Mouse (Mus musculus) hindbrain, embryonic 11.5 days (tissue): ENCODE measurements at regions not wholly inside any gene's neighbourhood (a gene's known extent, or its start where the extent isn't known, plus 50 kb on each side); places are given as distances from the start of the nearest gene placed in this dataset.

ENCODE experiments used
- ATAC-seq: fragments of 200-750 bp; cut with Nextera tagmentation; 2 replicates; pipeline ENCODE4 v1.8.0; 2017; ENCODE audit warnings: mild to moderate bottlenecking, moderate TSS enrichment, moderate library complexity; ENCODE audit not compliant: low FRiP score
- DNase-seq: peaks from one replicate; pipeline ENCODE4 v3.0.0-alpha.2; 2015; ENCODE audit warnings: low spot score
- H3K27ac ChIP-seq: fragments of 300-500 bp; sonication (generic); 2 replicates; pipeline ENCODE4 v1.5.1; 2014; ENCODE audit warnings: mild to moderate bottlenecking, low read depth, low read length
- H3K27me3 ChIP-seq: fragments of 300-500 bp; sonication (generic); 2 replicates; pipeline ENCODE4 v1.6.1; 2014; ENCODE audit warnings: mild to moderate bottlenecking, low read length, moderate library complexity, mixed read lengths; ENCODE audit not compliant: control insufficient read depth, insufficient read depth
- H3K36me3 ChIP-seq: fragments of 300-500 bp; sonication (generic); 2 replicates; pipeline ENCODE4 v1.6.1; 2014; ENCODE audit warnings: mild to moderate bottlenecking, low read length, moderate library complexity, mixed read lengths; ENCODE audit not compliant: control insufficient read depth, insufficient read depth
- H3K4me1 ChIP-seq: fragments of 300-500 bp; sonication (generic); replicated peaks from 2 replicates; pipeline ENCODE4 v1.6.1; 2014; ENCODE audit warnings: low read length, mixed read lengths; ENCODE audit not compliant: control insufficient read depth, insufficient read depth
- H3K4me2 ChIP-seq: fragments of 300-500 bp; sonication (generic); replicated peaks from 2 replicates; pipeline ENCODE4 v1.6.1; 2014; ENCODE audit warnings: mild to moderate bottlenecking, low read depth, low read length
- H3K4me3 ChIP-seq: fragments of 300-500 bp; sonication (generic); 2 replicates; pipeline ENCODE4 v1.5.1; 2014; ENCODE audit warnings: low read depth, low read length
- H3K9ac ChIP-seq: fragments of 300-500 bp; sonication (generic); 2 replicates; pipeline ENCODE4 v1.6.1; 2014; ENCODE audit warnings: low read depth, low read length
- H3K9me3 ChIP-seq: fragments of 300-500 bp; sonication (generic); 2 replicates; pipeline ENCODE4 v1.6.1; 2016; ENCODE audit warnings: low read length; ENCODE audit not compliant: control insufficient read depth
- WGBS: fragments of 180-500 bp; shearing (Covaris S2); extraction: QIAGEN DNeasy Blood & Tissue Kit; methylation state at CpG from one replicate; pipeline ENCODE4 v1.1.7; 2014; 5-methylcytosine and 5-hydroxymethylcytosine counted together

DNA sequence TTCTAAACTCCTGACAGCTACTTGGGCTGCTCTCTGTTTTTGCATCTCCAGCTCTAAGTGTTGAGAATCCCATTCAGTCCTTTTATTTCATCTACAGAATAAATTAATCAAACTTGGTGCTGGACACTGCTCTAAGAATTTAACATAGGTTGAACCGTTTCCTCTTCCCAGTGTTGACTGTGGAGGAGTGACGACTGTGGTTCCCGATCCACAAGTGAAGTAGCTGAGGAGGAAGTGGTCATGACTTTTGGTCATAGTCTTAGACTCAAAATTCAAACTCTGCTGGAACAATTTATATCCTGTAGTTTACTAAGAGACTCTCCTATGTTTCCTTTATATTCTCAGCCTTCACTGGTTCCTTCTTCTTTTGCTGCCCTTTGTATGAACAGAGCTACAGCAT is 432.6 kb upstream of the Id2 start:
- Histone ChIP-seq H3K36me3 (no peaks in the 10 kb centered on the region), H3K4me3 (no peak overlapping the region), H3K9ac (no peak overlapping the region), H3K4me2 (no peak overlapping the region), H3K27me3 (no peaks in the 10 kb centered on the region), H3K4me1 (no peaks in the 10 kb centered on the region), H3K9me3 (no peaks in the 10 kb centered on the region), H3K27ac (no peak overlapping the region)
- whole genome bisulfite sequencing, result 98% methylated on average over 3 of the region's 3 CpGs
- ATAC-seq (no peak), DNase-seq (no peak)

DNA sequence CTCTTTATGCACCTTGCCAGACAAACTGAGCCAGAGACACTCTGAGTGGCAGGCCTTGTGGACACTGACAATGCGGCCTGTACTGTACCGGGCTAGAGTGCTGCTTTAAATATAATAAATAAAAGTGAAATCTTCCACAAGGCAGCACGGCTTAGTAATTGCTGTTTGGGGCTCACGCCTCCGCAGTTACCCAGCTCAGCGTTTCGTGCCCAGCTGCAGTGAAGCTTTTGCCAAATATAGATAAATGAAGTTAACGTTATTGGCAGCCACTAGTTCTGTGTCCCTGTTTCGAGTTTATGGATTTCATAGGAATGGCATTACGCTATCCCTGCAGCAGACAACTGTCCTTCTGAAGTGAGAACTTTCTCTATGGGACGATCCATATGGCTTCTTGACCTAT is 429.7 kb upstream of the Id2 start:
- no peak overlapping the region for H3K27ac ChIP-seq
- 92% methylated on average over 11 of the region's 11 CpGs for WGBS
- no peaks in the 10 kb centered on the region for H3K4me1 ChIP-seq
- no peaks in the 10 kb centered on the region for H3K27me3 ChIP-seq
- no peak for DNase-seq
- H3K9me3 ChIP-seq, result no peaks in the 10 kb centered on the region
- no peak overlapping the region for H3K9ac ChIP-seq
- H3K4me3 ChIP-seq, result no peak overlapping the region
- ATAC-seq, result no peak
- H3K4me2 ChIP-seq, result no peak overlapping the region
- H3K36me3 ChIP-seq, result no peaks in the 10 kb centered on the region

DNA sequence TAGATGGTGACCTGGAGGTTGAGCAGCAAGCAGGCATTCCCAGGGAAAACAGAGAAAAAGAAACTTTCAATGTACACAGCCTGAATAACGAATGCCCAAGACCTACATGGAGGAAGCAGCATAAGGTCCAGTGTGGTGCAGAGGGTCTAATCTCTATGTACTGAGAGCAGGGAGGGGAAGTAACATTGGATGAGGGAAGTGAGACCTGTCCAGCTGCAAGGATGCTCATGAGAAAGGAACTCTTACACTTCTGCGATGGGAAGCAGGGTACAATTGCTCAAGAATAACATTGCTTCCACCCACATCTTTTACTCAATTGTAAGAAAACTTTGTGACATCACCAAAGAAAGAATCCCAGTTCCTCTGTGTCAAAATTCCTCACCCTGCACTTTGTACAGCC is 419.8 kb upstream of the Id2 start:
- H3K4me2 ChIP-seq, result no peak overlapping the region
- no peaks in the 10 kb centered on the region for H3K9me3 ChIP-seq
- H3K36me3 ChIP-seq, result no peaks in the 10 kb centered on the region
- no peaks in the 10 kb centered on the region for H3K4me1 ChIP-seq
- DNase-seq (no peak), ATAC-seq (no peak)
- no peak overlapping the region for H3K27ac ChIP-seq
- H3K27me3 ChIP-seq, result no peaks in the 10 kb centered on the region
- no peak overlapping the region for H3K4me3 ChIP-seq
- H3K9ac ChIP-seq, result no peak overlapping the region
- WGBS, result 81% methylated on average over 2 of the region's 2 CpGs

DNA sequence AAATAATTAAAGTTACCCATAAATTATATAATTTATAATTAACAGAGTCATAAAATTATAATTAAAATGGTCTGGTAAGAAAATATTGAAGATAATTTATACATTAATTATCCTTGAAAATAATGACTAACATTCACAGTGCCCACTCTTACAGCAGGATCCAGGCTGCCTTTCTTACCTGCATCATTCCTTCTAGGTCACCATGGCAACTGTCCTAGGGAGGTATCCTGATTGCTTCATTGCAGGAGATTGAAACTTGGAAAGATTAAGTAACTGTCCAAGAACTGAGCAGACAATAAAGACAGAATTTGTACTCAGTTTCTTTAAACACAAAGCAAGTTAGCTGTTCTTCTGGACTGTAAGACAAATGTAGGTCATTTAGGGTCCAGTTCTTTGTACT is 416.7 kb upstream of the Id2 start:
- ATAC-seq (no peak), DNase-seq (no peak)
- no peaks in the 10 kb centered on the region for H3K9me3 ChIP-seq
- H3K27me3 ChIP-seq, result no peaks in the 10 kb centered on the region
- no peak overlapping the region for H3K9ac ChIP-seq
- H3K4me3 ChIP-seq, result no peak overlapping the region
- H3K4me2 ChIP-seq, result no peak overlapping the region
- no peaks in the 10 kb centered on the region for H3K4me1 ChIP-seq
- H3K36me3 ChIP-seq, result no peaks in the 10 kb centered on the region
- H3K27ac ChIP-seq, result no peak overlapping the region

DNA sequence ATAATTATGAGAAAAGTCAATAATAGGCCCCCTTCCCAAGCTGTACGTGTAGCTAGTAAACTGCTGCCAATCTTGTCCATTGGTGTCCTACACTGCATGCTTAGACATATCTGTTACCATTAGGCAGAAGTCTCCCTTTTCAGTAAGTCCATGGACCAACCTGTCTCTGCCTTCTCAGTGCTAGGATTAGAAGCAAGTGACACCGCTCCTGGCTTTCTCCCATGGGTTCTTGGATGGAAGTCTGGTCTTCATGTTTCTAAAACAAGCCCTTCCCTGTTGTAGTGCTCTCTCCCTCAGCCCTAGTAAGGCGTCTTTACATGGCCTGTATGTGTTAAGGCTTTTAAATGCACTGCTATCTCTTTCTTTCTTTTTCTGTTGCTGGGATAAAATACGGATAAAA is 412.7 kb upstream of the Id2 start:
- ATAC-seq (no peak), DNase-seq (no peak)
- Histone ChIP-seq H3K4me2 (no peak overlapping the region), H3K4me3 (no peak overlapping the region), H3K4me1 (no peaks in the 10 kb centered on the region), H3K9ac (no peak overlapping the region), H3K27me3 (no peaks in the 10 kb centered on the region), H3K36me3 (no peaks in the 10 kb centered on the region), H3K9me3 (no peaks in the 10 kb centered on the region), H3K27ac (no peak overlapping the region)
- 91% methylated on average over 4 of the region's 4 CpGs for WGBS

DNA sequence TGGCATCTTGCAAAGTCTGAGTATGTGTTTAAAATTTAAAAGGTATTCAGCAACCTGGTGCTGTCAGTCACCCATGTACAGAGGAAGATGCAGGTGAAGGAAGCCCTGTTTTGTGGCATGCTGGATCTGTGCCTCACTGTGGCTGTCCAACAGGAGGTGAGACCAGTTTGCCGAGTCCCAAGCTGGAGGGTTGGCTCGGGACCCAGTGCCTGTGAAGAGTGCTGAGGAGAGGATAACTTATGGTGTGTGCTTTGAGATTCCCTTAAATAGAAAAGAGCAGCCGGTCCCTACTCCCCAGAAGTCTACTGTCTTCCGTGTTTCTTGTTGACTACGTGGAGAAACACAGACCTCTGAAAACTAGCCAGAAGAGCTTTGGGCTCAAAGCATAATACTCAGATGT is 396.3 kb upstream of the Id2 start:
- 82% methylated on average over 5 of the region's 5 CpGs for WGBS
- H3K36me3 ChIP-seq, result no peaks in the 10 kb centered on the region
- no peaks in the 10 kb centered on the region for H3K4me1 ChIP-seq
- DNase-seq (no peak), ATAC-seq (no peak)
- no peaks in the 10 kb centered on the region for H3K9me3 ChIP-seq
- H3K27ac ChIP-seq, result no peak overlapping the region
- H3K9ac ChIP-seq, result no peak overlapping the region
- H3K4me2 ChIP-seq, result no peak overlapping the region
- H3K4me3 ChIP-seq, result no peak overlapping the region
- no peaks in the 10 kb centered on the region for H3K27me3 ChIP-seq

DNA sequence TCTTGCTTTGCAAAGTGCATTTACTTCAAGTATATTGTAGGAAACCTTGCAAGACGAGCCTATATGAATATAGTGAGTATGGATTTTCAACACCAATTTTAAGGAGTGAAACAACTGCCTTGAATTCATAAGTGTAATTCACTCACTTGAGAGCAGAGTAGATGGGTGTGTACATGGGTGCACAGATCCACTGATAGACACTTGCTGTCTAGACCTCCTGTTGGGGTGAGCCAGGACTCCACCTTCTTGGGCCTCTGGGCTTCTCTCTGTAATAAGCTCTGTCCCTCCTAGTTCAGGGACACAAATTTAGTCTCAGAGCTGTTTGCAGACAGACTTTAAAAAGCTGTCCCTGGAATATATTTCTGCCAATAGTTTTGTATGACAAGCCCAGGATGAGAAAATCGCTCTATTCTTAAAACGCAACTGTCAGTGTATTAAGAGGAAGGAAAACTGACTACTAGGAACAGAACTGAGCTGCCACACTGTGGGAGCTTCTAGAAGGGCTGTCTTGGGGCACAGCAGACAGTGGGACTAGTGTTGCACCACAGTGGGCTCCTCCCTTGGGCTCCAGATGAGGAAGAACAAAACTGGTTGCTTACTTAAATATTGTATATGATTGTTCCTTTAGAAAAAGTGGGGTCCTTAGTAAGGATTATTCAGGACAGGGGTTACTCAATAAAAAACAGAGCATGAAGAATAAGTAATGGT is 395.7 kb upstream of the Id2 start:
- no peaks in the 10 kb centered on the region for H3K27me3 ChIP-seq
- no peak overlapping the region for H3K4me2 ChIP-seq
- no peak for ATAC-seq
- H3K27ac ChIP-seq, result no peak overlapping the region
- H3K9ac ChIP-seq, result no peak overlapping the region
- WGBS, result 93% methylated on average over 3 of the region's 3 CpGs
- no peaks in the 10 kb centered on the region for H3K9me3 ChIP-seq
- H3K4me1 ChIP-seq, result no peaks in the 10 kb centered on the region
- DNase-seq, result no peak
- no peaks in the 10 kb centered on the region for H3K36me3 ChIP-seq
- H3K4me3 ChIP-seq, result no peak overlapping the region

DNA sequence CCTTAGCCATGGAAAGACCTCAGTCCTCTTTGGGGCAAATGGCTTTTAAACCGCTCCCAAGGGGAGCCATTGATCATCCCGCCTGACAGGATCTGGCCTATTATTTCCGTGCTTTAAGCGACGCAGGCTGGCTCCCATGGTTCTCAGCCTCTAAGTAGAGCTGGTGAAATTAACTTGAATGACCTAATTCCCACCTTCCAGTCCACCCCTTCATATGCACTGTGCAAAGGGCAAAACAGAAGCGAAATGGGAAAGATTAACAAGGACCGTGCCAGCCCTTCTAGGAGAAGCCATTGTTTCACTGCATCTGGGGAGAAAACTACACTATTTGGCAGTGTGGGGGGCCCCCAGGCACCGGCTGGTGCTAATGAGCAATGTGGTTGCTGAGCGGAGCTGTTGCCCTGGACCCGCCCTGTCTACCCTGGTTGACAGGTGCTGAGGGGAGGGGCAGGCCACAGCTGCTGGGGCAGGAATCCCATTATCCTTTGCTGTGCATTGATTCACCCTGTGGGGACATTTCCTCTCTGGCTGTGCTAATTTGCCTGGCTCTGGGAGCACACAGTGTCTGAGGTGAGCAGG is 378.3 kb upstream of the Id2 start:
- Histone ChIP-seq H3K4me2 (peak overlapping the region; percentile 27), H3K27me3 (no peaks in the 10 kb centered on the region), H3K4me1 (no peaks in the 10 kb centered on the region), H3K27ac (peak overlapping the region; percentile 82), H3K4me3 (no peak overlapping the region), H3K9me3 (no peaks in the 10 kb centered on the region), H3K36me3 (no peaks in the 10 kb centered on the region), H3K9ac (no peak overlapping the region)
- WGBS, result 4% methylated on average over 10 of the region's 10 CpGs
- peak; percentile 99 for ATAC-seq
- DNase-seq, result peak; percentile 81

DNA sequence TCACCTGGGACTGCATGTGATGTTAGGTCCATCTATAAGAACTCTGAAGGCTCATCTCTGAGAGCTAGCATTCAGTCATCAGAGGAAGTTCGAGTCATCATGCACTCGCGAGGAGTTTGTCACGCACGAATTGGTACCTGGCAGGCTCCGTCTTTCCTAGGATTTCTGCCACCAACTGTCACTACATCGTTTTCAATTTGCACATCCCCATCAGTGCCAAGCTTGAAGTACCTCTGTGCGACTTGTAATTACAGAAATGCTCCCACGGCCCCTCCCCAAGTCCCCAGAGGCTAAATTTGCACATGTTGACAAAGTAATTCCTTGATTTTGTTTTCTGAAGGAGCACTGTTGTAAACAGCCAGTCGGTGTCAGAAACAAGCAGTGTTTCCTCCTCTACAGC is 372.2 kb upstream of the Id2 start:
- ATAC-seq (no peak), DNase-seq (no peak)
- H3K36me3 ChIP-seq, result no peaks in the 10 kb centered on the region
- H3K4me3 ChIP-seq, result no peak overlapping the region
- no peaks in the 10 kb centered on the region for H3K9me3 ChIP-seq
- no peak overlapping the region for H3K9ac ChIP-seq
- H3K4me2 ChIP-seq, result no peak overlapping the region
- no peaks in the 10 kb centered on the region for H3K4me1 ChIP-seq
- no peak overlapping the region for H3K27ac ChIP-seq
- no peaks in the 10 kb centered on the region for H3K27me3 ChIP-seq
- 84% methylated on average over 10 of the region's 10 CpGs for WGBS
